Mouse (Mus musculus) spleen, adult 2 months (tissue): ENCODE results near the gene Rtl5. TPM values are rescaled to one million over a fixed set of nuclear protein-coding genes. Genes with fewer than 3 reads are reported as not detected.
A peak's percentile ranks its signal among the peaks of the same experiment; 100 is the strongest.
"Not testable (repeated sequence)": the region's sequence is repeated elsewhere in the genome, so short reads cannot be mapped to it uniquely, and the experiment has no call there.

Experiments
- DNase-seq, 2 experiments: peaks; one replicate each; pipeline versions ENCODE4 v3.0.0 to v3.0.0-alpha.2; 2012 to 2021; ENCODE audit warnings: low spot score in 2 of 2, low read depth in 1 of 2
- H3K27ac ChIP-seq: fragments of 200-500 bp; 2 replicates; pipeline ENCODE4 v1.5.1; 2012; ENCODE audit warnings: low read length, inconsistent platforms; ENCODE audit not compliant: insufficient read depth
- H3K27me3 ChIP-seq: fragments of 200-500 bp; 2 replicates; pipeline ENCODE4 v1.6.1; 2012; ENCODE audit warnings: mild to moderate bottlenecking, moderate library complexity, low read length, inconsistent platforms; ENCODE audit not compliant: control insufficient read depth, insufficient read depth
- H3K36me3 ChIP-seq: fragments of 200-500 bp; 2 replicates; pipeline ENCODE4 v1.6.1; 2012; ENCODE audit warnings: mild to moderate bottlenecking, low read length, inconsistent platforms; ENCODE audit not compliant: control insufficient read depth, insufficient read depth
- H3K4me1 ChIP-seq: fragments of 200-500 bp; 2 replicates; pipeline ENCODE4 v1.6.1; 2011; ENCODE audit warnings: inconsistent platforms; ENCODE audit not compliant: control insufficient read depth, insufficient read depth, insufficient read length
- H3K4me3 ChIP-seq: fragments of 200-500 bp; 2 replicates; pipeline ENCODE4 v1.5.1; 2011; ENCODE audit warnings: mild to moderate bottlenecking, inconsistent platforms; ENCODE audit not compliant: insufficient read depth, insufficient read length; ENCODE audit errors: extremely low read depth
- CTCF ChIP-seq: fragments of 200-500 bp; IDR thresholded peaks from 2 replicates; pipeline ENCODE4 v1.5.1; 2011; ENCODE audit warnings: mild to moderate bottlenecking, inconsistent platforms; ENCODE audit not compliant: insufficient read depth, insufficient read length, insufficient replicate concordance; ENCODE audit errors: extremely low read depth
- POLR2A ChIP-seq: fragments of 200-500 bp; IDR thresholded peaks from 2 replicates; pipeline ENCODE4 v1.6.1; 2011; ENCODE audit warnings: low read depth, low read length, inconsistent platforms
- WGBS: fragments of 180-500 bp; shearing (Covaris S2); methylation state at CpG from one replicate; pipeline ENCODE4 v1.1.7; 2018; 5-methylcytosine and 5-hydroxymethylcytosine counted together
- polyA plus RNA-seq: library from polyadenylated mRNA; depleted of rRNA; stranded (reverse); fragments of >200 nt; gene quantifications from 2 replicates; pipeline ENCODE4 v1.2.3, GENCODE M21; 2012; rRNA removed

Gene Rtl5
- polyA plus RNA-seq: 4.1 and 5.5 TPM in 2 replicates

- H3K27me3 ChIP-seq: no peaks in the 10 kb centered on the region
- 28% methylated on average over 60 of the region's 61 CpGs for WGBS
- TF ChIP-seq CTCF: no peak
- TF ChIP-seq POLR2A: no peak
These were observed at the start of gene Rtl5 for GRCm38 (mm10) chrX:102070591-102071471. Gene Rtl5, minus strand, starts transcription at chrX:102071304.

GRCm38 (mm10) chrX:102119042-102119864 is 48.1 kb upstream of the Rtl5 start, which contains the start of gene Pin4:
Gene Pin4, plus strand, starts transcription at chrX:102119447.
- H3K4me1 ChIP-seq: no peaks in the 10 kb centered on the region
- no peaks in the 10 kb centered on the region; the same call in 1 of the 2 replicates for H3K36me3 ChIP-seq
- TF ChIP-seq POLR2A (no peak), CTCF (no peak)
- H3K27me3 ChIP-seq: no peaks in the 10 kb centered on the region
- H3K4me3 ChIP-seq: peak within 1 kb of the TSS; percentile 90
- peak; percentile 90 to 94 for DNase-seq
- H3K27ac ChIP-seq: 0 out of 2 replicates have a peak within 1 kb of the TSS, but pooled peaks have one; percentile 15
- 21% methylated on average over 30 of the region's 30 CpGs for WGBS

More at GRCm38 (mm10) chrX:102070591-102071471, at the start of gene Rtl5:
- Histone ChIP-seq H3K4me1 (peaks cover 2% of the 10 kb centered on the region), H3K27ac (no peak within 1 kb of the TSS), H3K36me3 (no peaks in the 10 kb centered on the region), H3K4me3 (peak within 1 kb of the TSS; percentile 57)
- DNase-seq: peak in 1 of 2 experiments; percentile 50

- WGBS: 35% methylated on average over 4 of the region's 4 CpGs
- H3K4me3 ChIP-seq: no peak overlapping the region
- no peak for TF ChIP-seq CTCF
- TF ChIP-seq POLR2A: no peak
- H3K36me3 ChIP-seq: no peaks in the 10 kb centered on the region
- H3K4me1 ChIP-seq: no peaks in the 10 kb centered on the region
- H3K27me3 ChIP-seq: no peaks in the 10 kb centered on the region
- no peak overlapping the region for H3K27ac ChIP-seq
- DNase-seq: no peak
These were observed 44.6 kb upstream of the Rtl5 start for GRCm38 (mm10) chrX:102115676-102116075.

GRCm38 (mm10) chrX:102109349-102109748 is 38.2 kb upstream of the Rtl5 start:
- not testable (repeated sequence) for H3K4me1 ChIP-seq, H3K27me3 ChIP-seq, H3K4me3 ChIP-seq, DNase-seq, H3K27ac ChIP-seq, H3K36me3 ChIP-seq
- WGBS: 52% methylated on average over 5 of the region's 5 CpGs

GRCm38 (mm10) chrX:102103830-102104229 is 32.7 kb upstream of the Rtl5 start:
- not testable (repeated sequence) for DNase-seq, H3K27ac ChIP-seq, H3K4me3 ChIP-seq, H3K4me1 ChIP-seq, H3K27me3 ChIP-seq, H3K36me3 ChIP-seq
- 65% methylated on average over 2 of the region's 2 CpGs for WGBS

GRCm38 (mm10) chrX:102101886-102102285 is 30.8 kb upstream of the Rtl5 start:
- TF ChIP-seq CTCF (no peak), POLR2A (no peak)
- no peaks in the 10 kb centered on the region for H3K4me1 ChIP-seq
- no peak overlapping the region for H3K27ac ChIP-seq
- no peaks in the 10 kb centered on the region for H3K36me3 ChIP-seq
- WGBS: 52% methylated on average over 7 of the region's 7 CpGs
- H3K4me3 ChIP-seq: no peak overlapping the region
- no peak for DNase-seq
- H3K27me3 ChIP-seq: no peaks in the 10 kb centered on the region
